Mouse (Mus musculus) hindbrain, embryonic 14.5 days (tissue): ENCODE results near the gene Lrrc20. TPM values are rescaled to one million over a fixed set of nuclear protein-coding genes. Genes with fewer than 3 reads are reported as not detected.

ENCODE experiments used
- ATAC-seq: fragments of 200-750 bp; cut with Nextera tagmentation; 2 replicates; pipeline ENCODE4 v1.8.0; 2017; ENCODE audit warnings: moderate number of reproducible peaks, mild to moderate bottlenecking, moderate TSS enrichment, moderate library complexity; ENCODE audit not compliant: low FRiP score
- DNase-seq: peaks from one replicate; pipeline ENCODE4 v3.0.0-alpha.2; 2015; ENCODE audit warnings: low spot score
- H3K27ac ChIP-seq: fragments of 300-500 bp; sonication (generic); 2 replicates; pipeline ENCODE4 v1.5.1; 2014; ENCODE audit warnings: mild to moderate bottlenecking, moderate library complexity
- H3K27me3 ChIP-seq: fragments of 300-500 bp; sonication (generic); 2 replicates; pipeline ENCODE4 v1.6.1; 2014; ENCODE audit warnings: mild to moderate bottlenecking, low read length, mixed read lengths; ENCODE audit not compliant: control insufficient read depth, insufficient read depth
- H3K36me3 ChIP-seq: fragments of 300-500 bp; sonication (generic); replicated peaks from 2 replicates; pipeline ENCODE4 v1.6.1; 2014; ENCODE audit not compliant: control insufficient read depth, insufficient read depth
- H3K4me1 ChIP-seq: fragments of 300-500 bp; sonication (generic); replicated peaks from 2 replicates; pipeline ENCODE4 v1.6.1; 2014; ENCODE audit warnings: antibody characterized with exemption, low read length, mixed read lengths; ENCODE audit not compliant: control insufficient read depth, insufficient read depth
- H3K4me2 ChIP-seq: fragments of 300-500 bp; sonication (generic); replicated peaks from 2 replicates; pipeline ENCODE4 v1.6.1; 2014; ENCODE audit warnings: mild to moderate bottlenecking, moderate library complexity
- H3K4me3 ChIP-seq: fragments of 300-500 bp; sonication (generic); replicated peaks from 2 replicates; pipeline ENCODE4 v1.5.1; 2014; ENCODE audit warnings: mild to moderate bottlenecking, low read length
- H3K9ac ChIP-seq: fragments of 300-500 bp; sonication (generic); 2 replicates; pipeline ENCODE4 v1.6.1; 2014
- H3K9me3 ChIP-seq: fragments of 300-500 bp; sonication (generic); 2 replicates; pipeline ENCODE4 v1.6.1; 2016; ENCODE audit warnings: low read length; ENCODE audit not compliant: control insufficient read depth
- WGBS: fragments of 180-500 bp; shearing (Covaris S2); extraction: QIAGEN DNeasy Blood & Tissue Kit; methylation state at CpG from one replicate; pipeline ENCODE4 v1.1.7; 2014; 5-methylcytosine and 5-hydroxymethylcytosine counted together
- polyA plus RNA-seq: library from polyadenylated mRNA; unstranded; fragments of >200 nt; fragmentation: Nextera tagmentation; extraction: Ambion mirVana; gene quantifications from 2 replicates; pipeline ENCODE4 v1.2.1, GENCODE M21; 2014

Gene Lrrc20
- polyA plus RNA-seq, 1 experiment from 2014 or later: 15.1 TPM

DNA sequence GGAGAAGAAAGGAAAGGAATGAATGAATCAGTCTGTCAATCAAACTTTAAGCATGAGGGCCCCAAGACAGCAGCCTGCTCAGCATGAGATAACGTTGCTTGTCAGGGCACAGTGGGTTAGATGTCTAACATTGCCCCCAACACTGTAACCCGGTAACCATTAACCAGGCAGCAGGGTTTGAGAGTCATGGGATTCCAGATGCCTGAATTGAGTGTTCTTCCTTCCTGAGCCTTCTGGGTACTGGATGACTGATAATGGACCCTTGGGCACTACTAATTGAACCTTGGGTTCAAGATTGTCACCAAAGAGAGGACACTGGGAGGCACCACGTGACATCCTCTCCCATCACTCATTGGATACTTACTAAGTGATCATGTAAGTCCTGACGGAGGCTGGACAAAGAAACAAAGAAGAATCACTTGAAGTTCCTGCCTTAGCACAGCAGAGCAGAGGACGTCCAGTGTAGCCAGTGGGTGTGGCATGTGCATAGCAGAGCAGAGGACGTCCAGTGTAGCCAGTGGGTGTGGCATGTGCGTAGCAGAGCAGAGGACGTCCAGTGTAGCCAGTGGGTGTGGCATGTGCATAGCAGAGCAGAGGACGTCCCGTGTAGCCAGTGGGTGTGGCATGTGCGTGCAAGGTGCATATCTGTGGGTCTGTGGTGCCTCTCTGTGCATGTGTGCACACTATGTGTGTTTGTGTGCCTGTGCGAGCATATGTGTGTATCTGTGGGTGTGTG is 68.7 kb downstream of the Lrrc20 start:
- Histone ChIP-seq H3K27me3 (no peaks in the 10 kb centered on the region), H3K27ac (no peak overlapping the region), H3K4me3 (no peak overlapping the region), H3K4me2 (no peak overlapping the region), H3K4me1 (peaks cover 4% of the 10 kb centered on the region; the same call in 1 of the 2 replicates), H3K9me3 (no peaks in the 10 kb centered on the region), H3K9ac (no peak overlapping the region), H3K36me3 (no peaks in the 10 kb centered on the region)
- ATAC-seq (0 out of 2 replicates have a peak, but pooled peaks have one; percentile 26), DNase-seq (no peak)
- 50% methylated on average over 12 of the region's 12 CpGs for WGBS

- H3K36me3 ChIP-seq: no peaks in the 10 kb centered on the region
- ATAC-seq (peak; percentile 11; the same call in 1 of the 2 replicates), DNase-seq (no peak)
- no peak overlapping the region for H3K27ac ChIP-seq
- H3K9me3 ChIP-seq: no peaks in the 10 kb centered on the region
- peaks cover 4% of the 10 kb centered on the region; the same call in 1 of the 2 replicates for H3K4me1 ChIP-seq
- no peaks in the 10 kb centered on the region for H3K27me3 ChIP-seq
- no peak overlapping the region for H3K9ac ChIP-seq
- 85% methylated on average over 9 of the region's 9 CpGs for WGBS
- no peak overlapping the region for H3K4me3 ChIP-seq
- H3K4me2 ChIP-seq: no peak overlapping the region
Observed at GRCm38 (mm10) chr10:61544863-61545240, 69.3 kb downstream of the Lrrc20 start.

DNA sequence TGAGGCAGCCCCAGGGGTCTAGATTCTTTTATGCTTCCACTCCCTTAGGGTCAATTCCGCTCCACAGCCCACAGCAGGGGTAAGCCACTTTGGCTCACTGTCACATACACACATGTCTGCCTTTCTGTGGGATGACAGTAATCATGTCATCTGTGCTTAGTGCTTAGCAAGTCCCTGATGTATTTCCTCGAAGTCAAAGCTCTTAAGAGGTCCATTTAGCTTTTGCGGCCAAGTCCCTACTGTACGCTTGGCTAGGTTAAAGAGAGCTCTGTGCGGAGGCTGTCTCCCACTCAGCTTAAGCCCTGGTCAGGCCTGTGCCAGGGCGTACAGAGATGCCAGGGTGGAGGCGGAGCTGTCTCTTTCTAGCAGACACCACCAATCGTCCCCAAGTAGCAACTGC is 74.5 kb downstream of the Lrrc20 start:
- DNase-seq (no peak), ATAC-seq (peak; percentile 64; the same call in 1 of the 2 replicates)
- Histone ChIP-seq H3K4me3 (no peak overlapping the region), H3K9me3 (no peaks in the 10 kb centered on the region), H3K36me3 (no peaks in the 10 kb centered on the region), H3K4me2 (no peak overlapping the region), H3K27ac (no peak overlapping the region), H3K9ac (no peak overlapping the region), H3K4me1 (no peaks in the 10 kb centered on the region), H3K27me3 (no peaks in the 10 kb centered on the region)
- 64% methylated on average over 8 of the region's 8 CpGs for WGBS

GRCm38 (mm10) chr10:61555155-61555554 is 79.6 kb downstream of the Lrrc20 start:
- no peak overlapping the region for H3K4me3 ChIP-seq
- H3K4me2 ChIP-seq: no peak overlapping the region
- ATAC-seq: no peak
- 82% methylated on average over 6 of the region's 6 CpGs for whole genome bisulfite sequencing
- H3K27ac ChIP-seq: no peak overlapping the region
- H3K9me3 ChIP-seq: 0 out of 2 replicates have a peak, but pooled peaks cover under 1% of the 10 kb centered on the region
- H3K27me3 ChIP-seq: no peaks in the 10 kb centered on the region
- no peaks in the 10 kb centered on the region for H3K36me3 ChIP-seq
- no peak overlapping the region for H3K9ac ChIP-seq
- H3K4me1 ChIP-seq: no peaks in the 10 kb centered on the region
- no peak for DNase-seq

- 88% methylated on average over 2 of the region's 2 CpGs for WGBS
- H3K9ac ChIP-seq: no peak overlapping the region
- ATAC-seq: no peak
- DNase-seq: no peak
- H3K27me3 ChIP-seq: no peaks in the 10 kb centered on the region
- no peak overlapping the region for H3K4me2 ChIP-seq
- H3K9me3 ChIP-seq: 0 out of 2 replicates have a peak, but pooled peaks cover 4% of the 10 kb centered on the region
- no peak overlapping the region for H3K27ac ChIP-seq
- H3K36me3 ChIP-seq: no peaks in the 10 kb centered on the region
- H3K4me1 ChIP-seq: no peaks in the 10 kb centered on the region
- H3K4me3 ChIP-seq: no peak overlapping the region
Observed at GRCm38 (mm10) chr10:61558631-61559030, 83.0 kb downstream of the Lrrc20 start.

DNA sequence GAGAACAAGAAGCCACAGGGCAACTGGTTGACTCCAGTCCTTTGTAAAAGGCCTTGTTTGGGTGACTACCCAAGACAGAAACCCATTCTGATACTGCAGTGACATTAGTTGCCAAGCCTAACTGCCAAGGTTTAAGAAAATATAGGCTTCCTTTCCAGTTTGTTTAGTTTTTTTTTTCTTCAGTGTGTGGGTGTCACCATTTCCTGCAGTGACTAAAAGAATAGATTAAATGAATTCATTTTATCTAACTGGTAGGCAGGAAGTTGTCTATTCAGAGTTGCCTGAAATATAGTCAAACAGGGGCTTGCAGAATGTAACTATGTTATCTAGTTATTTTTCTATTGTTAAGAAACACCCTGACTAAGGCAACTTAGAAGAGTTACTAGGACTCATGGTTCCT is 83.9 kb downstream of the Lrrc20 start:
- Histone ChIP-seq H3K27ac (no peak overlapping the region), H3K9ac (no peak overlapping the region), H3K9me3 (0 out of 2 replicates have a peak, but pooled peaks cover 4% of the 10 kb centered on the region), H3K4me1 (no peaks in the 10 kb centered on the region), H3K36me3 (no peaks in the 10 kb centered on the region), H3K4me2 (no peak overlapping the region), H3K27me3 (no peaks in the 10 kb centered on the region), H3K4me3 (no peak overlapping the region)
- DNase-seq: no peak
- ATAC-seq: no peak

GRCm38 (mm10) chr10:61563550-61563949 is 87.9 kb downstream of the Lrrc20 start:
- no peak overlapping the region for H3K9ac ChIP-seq
- no peak overlapping the region for H3K4me3 ChIP-seq
- H3K4me1 ChIP-seq: no peaks in the 10 kb centered on the region
- ATAC-seq (no peak), DNase-seq (no peak)
- no peaks in the 10 kb centered on the region for H3K36me3 ChIP-seq
- no peak overlapping the region for H3K27ac ChIP-seq
- H3K9me3 ChIP-seq: 0 out of 2 replicates have a peak, but pooled peaks cover 4% of the 10 kb centered on the region
- no peak overlapping the region for H3K4me2 ChIP-seq
- H3K27me3 ChIP-seq: no peaks in the 10 kb centered on the region
- 84% methylated on average over 9 of the region's 9 CpGs for WGBS

DNA sequence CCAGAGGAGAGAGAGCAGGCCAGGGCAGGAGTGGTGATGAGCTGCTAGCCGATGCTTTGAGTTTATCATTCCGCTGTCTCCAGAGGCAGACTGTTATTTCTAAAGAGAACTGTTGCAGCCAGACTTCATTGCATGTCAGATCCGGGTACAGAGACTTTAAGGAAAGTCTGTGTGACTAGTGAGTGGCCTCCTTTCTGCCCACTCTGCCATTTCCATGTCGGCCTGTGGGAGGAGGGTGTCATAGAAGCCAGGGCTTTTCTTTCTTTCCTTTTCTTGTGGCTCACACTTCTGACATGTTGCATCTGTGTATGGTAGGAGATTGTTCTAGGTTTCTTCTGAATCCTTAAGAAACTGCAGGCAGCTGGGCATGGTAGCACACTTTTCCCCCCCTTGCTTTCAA is 88.8 kb downstream of the Lrrc20 start:
- Histone ChIP-seq H3K9me3 (0 out of 2 replicates have a peak, but pooled peaks cover 4% of the 10 kb centered on the region), H3K27me3 (no peaks in the 10 kb centered on the region), H3K27ac (no peak overlapping the region), H3K9ac (no peak overlapping the region), H3K4me2 (no peak overlapping the region), H3K4me3 (no peak overlapping the region), H3K36me3 (no peaks in the 10 kb centered on the region), H3K4me1 (no peaks in the 10 kb centered on the region)
- DNase-seq (no peak), ATAC-seq (no peak)
- WGBS: 79% methylated on average over 4 of the region's 4 CpGs

- WGBS: 11% methylated on average over 10 of the region's 10 CpGs
- H3K9ac ChIP-seq: peak overlapping the region; percentile 5; the same call in 1 of the 2 replicates
- no peak overlapping the region for H3K4me3 ChIP-seq
- ATAC-seq: peak; percentile 49; the same call in 1 of the 2 replicates
- no peak for DNase-seq
- H3K36me3 ChIP-seq: no peaks in the 10 kb centered on the region
- H3K27ac ChIP-seq: no peak overlapping the region
- H3K4me2 ChIP-seq: no peak overlapping the region; the same call in 1 of the 2 replicates
- peaks cover 6% of the 10 kb centered on the region; the same call in 1 of the 2 replicates for H3K4me1 ChIP-seq
- H3K27me3 ChIP-seq: no peaks in the 10 kb centered on the region
- no peaks in the 10 kb centered on the region for H3K9me3 ChIP-seq
Observed at GRCm38 (mm10) chr10:61570181-61570580, 94.6 kb downstream of the Lrrc20 start.
